Mouse (Mus musculus): Measurements from ENCODE around the gene Nup205.

The Nup205 gene

GRCm38 (mm10) chr6:35184781-35185180 lies 7.6 kb downstream of the Nup205 start:
- no peak for DNase-seq (ENCODE audit: low read depth, low spot score)
- Histone ChIP-seq H3K27me3 (ENCODE audit: control insufficient read depth, insufficient read depth, low read length, poor library complexity, severe bottlenecking) (no peaks in the 10 kb centered on the region), H3K36me3 (ENCODE audit: control insufficient read depth, insufficient read depth, low read length, poor library complexity, severe bottlenecking) (peaks cover 4% of the 10 kb centered on the region; the same call in 1 of the 2 replicates)

GRCm38 (mm10) chr6:35191198-35191597 lies 14.0 kb downstream of the Nup205 start:
- peaks cover 14% of the 10 kb centered on the region; the same call in 1 of the 2 replicates for H3K36me3 ChIP-seq (ENCODE audit: control insufficient read depth, insufficient read depth, low read length, poor library complexity, severe bottlenecking)
- H3K27me3 ChIP-seq (ENCODE audit: control insufficient read depth, insufficient read depth, low read length, poor library complexity, severe bottlenecking) = no peaks in the 10 kb centered on the region
- peak; percentile 38 for DNase-seq (ENCODE audit: low read depth, low spot score)

GRCm38 (mm10) chr6:35225696-35226095 lies 48.5 kb downstream of the Nup205 start:
- H3K27me3 ChIP-seq (ENCODE audit: control insufficient read depth, insufficient read depth, low read length, poor library complexity, severe bottlenecking) = no peaks in the 10 kb centered on the region
- DNase-seq (ENCODE audit: low read depth, low spot score) = no peak
- H3K36me3 ChIP-seq (ENCODE audit: control insufficient read depth, insufficient read depth, low read length, poor library complexity, severe bottlenecking) = peaks cover 13% of the 10 kb centered on the region

GRCm38 (mm10) chr6:35229415-35229814 lies 52.2 kb downstream of the Nup205 start:
- DNase-seq (ENCODE audit: low read depth, low spot score) = no peak
- Histone ChIP-seq H3K36me3 (ENCODE audit: control insufficient read depth, insufficient read depth, low read length, poor library complexity, severe bottlenecking) (peaks cover 13% of the 10 kb centered on the region), H3K27me3 (ENCODE audit: control insufficient read depth, insufficient read depth, low read length, poor library complexity, severe bottlenecking) (no peaks in the 10 kb centered on the region)

- DNase-seq (ENCODE audit: low read depth, low spot score) = no peak
- Histone ChIP-seq H3K27me3 (ENCODE audit: control insufficient read depth, insufficient read depth, low read length, poor library complexity, severe bottlenecking) (no peaks in the 10 kb centered on the region), H3K36me3 (ENCODE audit: control insufficient read depth, insufficient read depth, low read length, poor library complexity, severe bottlenecking) (peaks cover 16% of the 10 kb centered on the region)
Observed at GRCm38 (mm10) chr6:35236108-35236785, 59.0 kb downstream of the Nup205 start.

GRCm38 (mm10) chr6:35243252-35243651 lies 66.0 kb downstream of the Nup205 start:
- no peak for DNase-seq (ENCODE audit: low read depth, low spot score)
- Histone ChIP-seq H3K27me3 (ENCODE audit: control insufficient read depth, insufficient read depth, low read length, poor library complexity, severe bottlenecking) (no peaks in the 10 kb centered on the region), H3K36me3 (ENCODE audit: control insufficient read depth, insufficient read depth, low read length, poor library complexity, severe bottlenecking) (peaks cover 21% of the 10 kb centered on the region)

- DNase-seq (ENCODE audit: low read depth, low spot score) = no peak
- peaks cover 21% of the 10 kb centered on the region for H3K36me3 ChIP-seq (ENCODE audit: control insufficient read depth, insufficient read depth, low read length, poor library complexity, severe bottlenecking)
Observed at GRCm38 (mm10) chr6:35243989-35244388, 66.8 kb downstream of the Nup205 start.

GRCm38 (mm10) chr6:35245086-35245485 lies 67.9 kb downstream of the Nup205 start:
- DNase-seq (ENCODE audit: low read depth, low spot score) = peak; percentile 50
- H3K36me3 ChIP-seq (ENCODE audit: control insufficient read depth, insufficient read depth, low read length, poor library complexity, severe bottlenecking) = peaks cover 21% of the 10 kb centered on the region
- H3K27me3 ChIP-seq (ENCODE audit: control insufficient read depth, insufficient read depth, low read length, poor library complexity, severe bottlenecking) = no peaks in the 10 kb centered on the region

More at GRCm38 (mm10) chr6:35243989-35244388, 66.8 kb downstream of the Nup205 start:
- H3K27me3 ChIP-seq (ENCODE audit: control insufficient read depth, insufficient read depth, low read length, poor library complexity, severe bottlenecking) = no peaks in the 10 kb centered on the region

- DNase-seq (ENCODE audit: low read depth, low spot score) = no peak
- no peaks in the 10 kb centered on the region for H3K36me3 ChIP-seq (ENCODE audit: control insufficient read depth, insufficient read depth, low read length, poor library complexity, severe bottlenecking)
Observed at GRCm38 (mm10) chr6:35251807-35252476, 74.7 kb downstream of the Nup205 start.

GRCm38 (mm10) chr6:35252477-35253346 lies 75.5 kb downstream of the Nup205 start:
- H3K36me3 ChIP-seq (ENCODE audit: control insufficient read depth, insufficient read depth, low read length, poor library complexity, severe bottlenecking) = no peaks in the 10 kb centered on the region
- peak; percentile 93 for DNase-seq (ENCODE audit: low read depth, low spot score)

More at GRCm38 (mm10) chr6:35251807-35252476, 74.7 kb downstream of the Nup205 start:
- H3K27me3 ChIP-seq (ENCODE audit: control insufficient read depth, insufficient read depth, low read length, poor library complexity, severe bottlenecking) = no peaks in the 10 kb centered on the region

GRCm38 (mm10) chr6:35253474-35253873 lies 76.3 kb downstream of the Nup205 start:
- no peak for DNase-seq (ENCODE audit: low read depth, low spot score)
- no peaks in the 10 kb centered on the region for H3K36me3 ChIP-seq (ENCODE audit: control insufficient read depth, insufficient read depth, low read length, poor library complexity, severe bottlenecking)
- no peaks in the 10 kb centered on the region for H3K27me3 ChIP-seq (ENCODE audit: control insufficient read depth, insufficient read depth, low read length, poor library complexity, severe bottlenecking)

More at GRCm38 (mm10) chr6:35252477-35253346, 75.5 kb downstream of the Nup205 start:
- no peaks in the 10 kb centered on the region for H3K27me3 ChIP-seq (ENCODE audit: control insufficient read depth, insufficient read depth, low read length, poor library complexity, severe bottlenecking)

GRCm38 (mm10) chr6:35254136-35254904 lies 77.1 kb downstream of the Nup205 start:
- Histone ChIP-seq H3K36me3 (ENCODE audit: control insufficient read depth, insufficient read depth, low read length, poor library complexity, severe bottlenecking) (no peaks in the 10 kb centered on the region), H3K27me3 (ENCODE audit: control insufficient read depth, insufficient read depth, low read length, poor library complexity, severe bottlenecking) (no peaks in the 10 kb centered on the region)
- DNase-seq (ENCODE audit: low read depth, low spot score) = peak; percentile 66

- DNase-seq (ENCODE audit: low read depth, low spot score) = no peak
- Histone ChIP-seq H3K36me3 (ENCODE audit: control insufficient read depth, insufficient read depth, low read length, poor library complexity, severe bottlenecking) (no peaks in the 10 kb centered on the region), H3K27me3 (ENCODE audit: control insufficient read depth, insufficient read depth, low read length, poor library complexity, severe bottlenecking) (no peaks in the 10 kb centered on the region)
Observed at GRCm38 (mm10) chr6:35255017-35255416, 77.8 kb downstream of the Nup205 start.

- Histone ChIP-seq H3K36me3 (ENCODE audit: control insufficient read depth, insufficient read depth, low read length, poor library complexity, severe bottlenecking) (peaks cover 5% of the 10 kb centered on the region), H3K27me3 (ENCODE audit: control insufficient read depth, insufficient read depth, low read length, poor library complexity, severe bottlenecking) (no peaks in the 10 kb centered on the region)
- no peak for DNase-seq (ENCODE audit: low read depth, low spot score)
Observed at GRCm38 (mm10) chr6:35256691-35257090, 79.5 kb downstream of the Nup205 start.

Data from splenic B cell, adult 2 months (primary cell).